Mouse (Mus musculus): ENCODE results near the gene Abca6. TPM values are rescaled to one million over a fixed set of nuclear protein-coding genes. Genes with fewer than 3 reads are reported as not detected.

The Abca6 gene
- total and polyA plus RNA-seq, 3 experiments, result 0.25 to 0.81 (median 0.68) TPM

DNA sequence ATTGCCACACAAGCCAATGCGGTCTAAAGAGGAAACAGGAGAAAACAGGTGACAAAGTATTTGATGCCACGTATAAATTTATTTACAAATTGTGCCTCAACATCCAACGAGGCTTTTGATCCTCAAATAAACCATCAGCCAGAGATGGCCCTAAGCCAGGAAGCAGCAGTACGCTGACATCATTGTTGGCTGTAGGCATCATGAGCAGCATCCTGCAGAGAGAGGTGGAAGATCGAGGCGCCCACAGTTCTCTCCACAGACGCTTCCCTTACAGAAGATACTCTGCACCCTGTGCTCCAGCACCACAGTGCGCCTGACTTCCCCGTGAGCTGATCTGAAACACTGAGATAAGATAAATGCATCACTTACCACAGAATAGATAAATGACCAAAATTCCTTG is 36.1 kb upstream of the Abca6 start:
- Histone ChIP-seq H3K9ac (ENCODE audit: insufficient read depth, low read depth) (no peak overlapping the region), H3K79me2 (replicated peaks; ENCODE audit: control insufficient read depth, extremely low read depth, insufficient read depth, poor library complexity, severe bottlenecking) (no peaks in the 10 kb centered on the region; the same call in 1 of the 2 replicates), H3K4me1 (ENCODE audit: control insufficient read depth in 1 of 2, insufficient read depth in 2 of 2) (no peaks in the 10 kb centered on the region), H3K4me2 (ENCODE audit: insufficient read depth, low read depth, poor library complexity, severe bottlenecking) (no peak overlapping the region), H3K4me3 (replicated peaks in 1 of 3; ENCODE audit: low read depth in 2 of 3, low read length in 2 of 3, poor library complexity in 1 of 3) (no peak overlapping the region), H3K27me3 (replicated peaks) (no peaks in the 10 kb centered on the region), H3K36me3 (replicated peaks in 1 of 2; ENCODE audit: control insufficient read depth in 1 of 2, insufficient read depth in 1 of 2, low read length in 1 of 2) (peaks cover 2 to 20% of the 10 kb centered on the region in 2 experiments), H3K27ac (ENCODE audit: insufficient read depth, low read depth) (no peak overlapping the region), H3K9me3 (replicated peaks; ENCODE audit: low read length) (no peaks in the 10 kb centered on the region)
- dilution Hi-C loops (cut with MboI; ENCODE audit: extremely low pct_ligation_motif_present, extremely low pct_unique_long_range_greater_than_20kb, low sequenced_read_pairs) (no loop called here), in situ Hi-C loops (cut with MboI; ENCODE audit: low pct_ligation_motif_present, low pct_unique_long_range_greater_than_20kb, low sequenced_read_pairs) (no loop called here)
- TF ChIP-seq POLR2A (IDR thresholded peaks at IDR 0.05; ENCODE audit: low read depth, low read length), result no peak
- TF ChIP-seq JUN (IDR thresholded peaks at IDR 0.05; ENCODE audit: insufficient read depth, low read depth, low read length), result no peak
- TF ChIP-seq POLR2AphosphoS2 (IDR thresholded peaks at IDR 0.05; ENCODE audit: low read depth, low read length), result no peak
- TF ChIP-seq MYC (IDR thresholded peaks at IDR 0.05; ENCODE audit: low read depth, low read length), result no peak
- TF ChIP-seq MAX (IDR thresholded peaks at IDR 0.05; ENCODE audit: low read length), result no peak
- TF ChIP-seq JUND (conservative IDR thresholded peaks at IDR 0.05; ENCODE audit: low read depth, low read length), result no peak
- TF ChIP-seq USF2 (conservative IDR thresholded peaks at IDR 0.05; ENCODE audit: low read depth, low read length), result no peak
- no peak for TF ChIP-seq GABPA (IDR thresholded peaks at IDR 0.05; ENCODE audit: insufficient replicate concordance, low read depth, low read length)
- TF ChIP-seq UBTF (IDR thresholded peaks at IDR 0.05; ENCODE audit: low read depth, low read length), result no peak
- TF ChIP-seq NELFE (IDR thresholded peaks at IDR 0.05; ENCODE audit: low read depth, low read length), result no peak
- TF ChIP-seq BHLHE40 (IDR thresholded peaks at IDR 0.05; ENCODE audit: low read depth, low read length), result no peak
- no peak for TF ChIP-seq MEF2A (IDR thresholded peaks at IDR 0.05; ENCODE audit: borderline replicate concordance, low read depth, low read length)
- DNase-seq (ENCODE audit: extremely low read depth), result no peak

DNA sequence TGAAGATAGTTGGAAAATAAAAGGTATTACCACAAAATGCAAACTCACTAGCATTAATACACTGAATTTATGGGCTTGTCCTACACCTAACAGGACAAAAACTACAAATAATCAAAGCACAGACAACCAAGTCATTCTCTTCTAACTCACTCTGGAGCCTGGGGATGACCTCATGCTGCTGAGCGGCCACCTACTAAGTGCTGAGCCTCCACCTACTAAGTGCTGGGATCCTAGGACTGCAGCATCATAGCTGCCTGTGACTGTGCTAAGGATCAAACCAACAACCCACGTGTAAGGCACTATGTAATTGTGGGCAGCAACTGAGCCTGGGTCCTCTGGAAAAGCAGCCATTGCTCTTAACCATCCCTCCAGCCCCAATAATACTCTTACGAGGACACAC is 34.8 kb upstream of the Abca6 start:
- in situ Hi-C loops (cut with MboI; ENCODE audit: low pct_ligation_motif_present, low pct_unique_long_range_greater_than_20kb, low sequenced_read_pairs), result no loop called here

DNA sequence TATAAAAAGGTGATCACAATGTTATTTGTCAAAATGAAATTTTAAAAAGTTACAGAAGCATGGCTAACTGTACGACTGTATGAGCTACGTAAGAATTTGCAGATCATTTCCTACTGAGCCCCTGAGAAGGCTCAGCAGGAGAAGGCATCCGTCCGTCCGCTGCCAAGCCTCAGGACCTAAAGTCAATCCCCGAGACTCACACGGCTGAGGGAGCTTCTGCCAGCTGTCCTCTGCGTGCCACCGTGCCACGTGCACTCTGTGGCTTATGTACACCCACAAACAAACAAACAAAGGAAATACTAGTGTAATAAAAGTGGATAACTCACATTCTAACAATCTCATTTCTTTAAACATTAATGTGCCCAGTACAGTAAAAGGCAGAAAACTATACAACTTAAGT is 33.3 kb upstream of the Abca6 start:
- DNase-seq (ENCODE audit: extremely low read depth), result no peak
- no peak overlapping the region for H3K4me2 ChIP-seq (ENCODE audit: insufficient read depth, low read depth, poor library complexity, severe bottlenecking)
- H3K4me3 ChIP-seq (replicated peaks in 1 of 3; ENCODE audit: low read depth in 2 of 3, low read length in 2 of 3, poor library complexity in 1 of 3), result no peak overlapping the region
- H3K36me3 ChIP-seq (replicated peaks in 1 of 2; ENCODE audit: control insufficient read depth in 1 of 2, insufficient read depth in 1 of 2, low read length in 1 of 2), result peaks cover 0 to 9% of the 10 kb centered on the region in 2 experiments
- H3K9me3 ChIP-seq (replicated peaks; ENCODE audit: low read length), result no peaks in the 10 kb centered on the region
- H3K79me2 ChIP-seq (replicated peaks; ENCODE audit: control insufficient read depth, extremely low read depth, insufficient read depth, poor library complexity, severe bottlenecking), result no peaks in the 10 kb centered on the region; the same call in 1 of the 2 replicates
- TF ChIP-seq ZMIZ1 (IDR thresholded peaks at IDR 0.05; ENCODE audit: low read depth, low read length) (no peak), GABPA (IDR thresholded peaks at IDR 0.05; ENCODE audit: insufficient replicate concordance, low read depth, low read length) (no peak), MYC (IDR thresholded peaks at IDR 0.05; ENCODE audit: low read depth, low read length) (no peak), MXI1 (IDR thresholded peaks at IDR 0.05; ENCODE audit: low read depth, low read length) (no peak), UBTF (IDR thresholded peaks at IDR 0.05; ENCODE audit: low read depth, low read length) (no peak), IRF4 (IDR thresholded peaks at IDR 0.05; ENCODE audit: low read depth, low read length) (no peak), EP300 (IDR thresholded peaks at IDR 0.05; ENCODE audit: low read length) (no peak), TCF12 (IDR thresholded peaks at IDR 0.05; ENCODE audit: low read depth, low read length) (no peak), SMC3 (IDR thresholded peaks at IDR 0.05; ENCODE audit: low read depth, low read length) (no peak), BHLHE40 (IDR thresholded peaks at IDR 0.05; ENCODE audit: low read depth, low read length) (no peak), ETS1 (conservative IDR thresholded peaks at IDR 0.05; ENCODE audit: low read depth, low read length) (no peak), RCOR1 (conservative IDR thresholded peaks at IDR 0.05; ENCODE audit: low read depth, low read length) (no peak), ZC3H11A (IDR thresholded peaks at IDR 0.05; ENCODE audit: low read depth, low read length) (no peak), KAT2A (IDR thresholded peaks at IDR 0.05; ENCODE audit: insufficient replicate concordance, low read length) (no peak), CHD2 (IDR thresholded peaks at IDR 0.05; ENCODE audit: low read length) (no peak), ZKSCAN1 (IDR thresholded peaks at IDR 0.05; ENCODE audit: borderline replicate concordance, low read depth, low read length) (no peak), MAZ (IDR thresholded peaks at IDR 0.05; ENCODE audit: low read depth, low read length) (no peak), ZNF384 (IDR thresholded peaks at IDR 0.05; ENCODE audit: low read depth, low read length) (no peak)
- in situ Hi-C loops (cut with MboI; ENCODE audit: low pct_ligation_motif_present, low pct_unique_long_range_greater_than_20kb, low sequenced_read_pairs), result no loop called here
- dilution Hi-C loops (cut with MboI; ENCODE audit: extremely low pct_ligation_motif_present, extremely low pct_unique_long_range_greater_than_20kb, low sequenced_read_pairs), result no loop called here
- no peaks in the 10 kb centered on the region for H3K4me1 ChIP-seq (ENCODE audit: control insufficient read depth in 1 of 2, insufficient read depth in 2 of 2)
- no peak overlapping the region for H3K9ac ChIP-seq (ENCODE audit: insufficient read depth, low read depth)
- no peak overlapping the region for H3K27ac ChIP-seq (ENCODE audit: insufficient read depth, low read depth)
- H3K27me3 ChIP-seq (replicated peaks), result no peaks in the 10 kb centered on the region

More for the DNA sequence above, 34.8 kb upstream of the Abca6 start:
- Histone ChIP-seq H3K9me3 (replicated peaks; ENCODE audit: low read length) (no peaks in the 10 kb centered on the region), H3K4me2 (ENCODE audit: insufficient read depth, low read depth, poor library complexity, severe bottlenecking) (no peak overlapping the region), H3K36me3 (replicated peaks in 1 of 2; ENCODE audit: control insufficient read depth in 1 of 2, insufficient read depth in 1 of 2, low read length in 1 of 2) (peaks cover 2 to 15% of the 10 kb centered on the region in 2 experiments), H3K27ac (ENCODE audit: insufficient read depth, low read depth) (no peak overlapping the region), H3K4me3 (replicated peaks in 1 of 3; ENCODE audit: low read depth in 2 of 3, low read length in 2 of 3, poor library complexity in 1 of 3) (no peak overlapping the region), H3K79me2 (replicated peaks; ENCODE audit: control insufficient read depth, extremely low read depth, insufficient read depth, poor library complexity, severe bottlenecking) (no peaks in the 10 kb centered on the region; the same call in 1 of the 2 replicates), H3K9ac (ENCODE audit: insufficient read depth, low read depth) (no peak overlapping the region), H3K4me1 (ENCODE audit: control insufficient read depth in 1 of 2, insufficient read depth in 2 of 2) (no peaks in the 10 kb centered on the region), H3K27me3 (replicated peaks) (no peaks in the 10 kb centered on the region)
- no peak for DNase-seq (ENCODE audit: extremely low read depth)
- dilution Hi-C loops (cut with MboI; ENCODE audit: extremely low pct_ligation_motif_present, extremely low pct_unique_long_range_greater_than_20kb, low sequenced_read_pairs), result no loop called here
- TF ChIP-seq ZKSCAN1 (IDR thresholded peaks at IDR 0.05; ENCODE audit: borderline replicate concordance, low read depth, low read length), result peak; percentile 87
- TF ChIP-seq IRF4 (IDR thresholded peaks at IDR 0.05; ENCODE audit: low read depth, low read length), result no peak
